Mouse (Mus musculus): Measurements from ENCODE around the gene Myo1e.

DNA sequence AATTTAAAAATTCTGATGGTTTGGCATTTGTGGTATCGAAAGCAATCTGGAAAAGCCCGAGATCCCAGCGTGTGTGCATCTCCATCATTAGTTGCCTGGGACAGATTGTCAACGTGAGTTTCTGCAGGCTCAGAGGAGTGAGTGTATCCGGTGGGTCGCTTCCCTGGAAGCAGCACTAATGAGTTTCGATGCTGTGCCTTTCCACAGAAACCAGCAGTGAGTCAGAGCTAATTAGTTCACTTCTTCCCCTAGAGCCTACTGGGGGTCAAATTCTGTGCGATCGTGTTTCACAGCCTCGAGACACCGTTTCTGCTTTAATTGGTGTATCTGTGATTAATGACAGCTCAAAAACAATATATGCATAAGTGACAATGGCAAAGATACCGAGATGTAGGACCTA is 25.4 kb upstream of the Myo1e start:
- TF ChIP-seq CTCF (IDR thresholded peaks at IDR 0.05; ENCODE audit: low read depth, low read length) (no peak), POLR2A (IDR thresholded peaks at IDR 0.05; ENCODE audit: borderline replicate concordance, low read depth, low read length) (no peak)

Measured in bone marrow macrophage, adult 2 months (primary cell).